Mouse (Mus musculus) heart, postnatal 0 days (tissue): ENCODE measurements at regions not wholly inside any gene's neighbourhood (a gene's known extent, or its start where the extent isn't known, plus 50 kb on each side); places are given as distances from the start of the nearest gene placed in this dataset.

Experiments
- ATAC-seq: fragments of 200-750 bp; cut with Nextera tagmentation; 2 replicates; pipeline ENCODE4 v1.8.0; 2017; ENCODE audit warnings: low read depth, moderate number of reproducible peaks, moderate library complexity; ENCODE audit not compliant: insufficient read depth
- DNase-seq: peaks from one replicate; pipeline ENCODE4 v3.0.0-alpha.2; 2016; ENCODE audit warnings: low spot score
- H3K27ac ChIP-seq: fragments of 300-500 bp; sonication (generic); 2 replicates; pipeline ENCODE4 v1.5.1; 2014; ENCODE audit warnings: low read depth, mild to moderate bottlenecking
- H3K27me3 ChIP-seq: fragments of 300-500 bp; sonication (generic); 2 replicates; pipeline ENCODE4 v1.6.1; 2014; ENCODE audit warnings: low read length, mixed read lengths; ENCODE audit not compliant: control insufficient read depth, insufficient read depth
- H3K36me3 ChIP-seq: fragments of 300-500 bp; sonication (generic); replicated peaks from 2 replicates; pipeline ENCODE4 v1.6.1; 2014; ENCODE audit warnings: low read length, mixed read lengths; ENCODE audit not compliant: control insufficient read depth, insufficient read depth
- H3K4me1 ChIP-seq: fragments of 300-500 bp; sonication (generic); 2 replicates; pipeline ENCODE4 v1.6.1; 2014; ENCODE audit warnings: antibody characterized with exemption; ENCODE audit not compliant: control insufficient read depth, insufficient read depth
- H3K4me2 ChIP-seq: fragments of 300-500 bp; sonication (generic); 2 replicates; pipeline ENCODE4 v1.6.1; 2014; ENCODE audit warnings: low read depth, mild to moderate bottlenecking, low read length, moderate library complexity
- H3K4me3 ChIP-seq: fragments of 300-500 bp; sonication (generic); 2 replicates; pipeline ENCODE4 v1.5.1; 2014; ENCODE audit warnings: low read depth, low read length
- H3K9ac ChIP-seq: fragments of 300-500 bp; sonication (generic); replicated peaks from 2 replicates; pipeline ENCODE4 v1.6.1; 2014; ENCODE audit warnings: low read depth, low read length, mixed read lengths
- H3K9me3 ChIP-seq: fragments of 300-500 bp; sonication (generic); replicated peaks from 2 replicates; pipeline ENCODE4 v1.6.1; 2016; ENCODE audit warnings: low read length; ENCODE audit not compliant: control insufficient read depth
- CTCF ChIP-seq: IDR thresholded peaks from 2 replicates; pipeline ENCODE4 v1.5.1; 2016; ENCODE audit warnings: antibody characterized with exemption, control low read depth, low read depth
- EP300 ChIP-seq: IDR thresholded peaks from 2 replicates; pipeline ENCODE4 v1.6.1; 2016; ENCODE audit warnings: antibody characterized with exemption, low read depth
- WGBS: fragments of 180-500 bp; shearing (Covaris S2); extraction: QIAGEN DNeasy Blood & Tissue Kit; methylation state at CpG from one replicate; pipeline ENCODE4 v1.1.7; 2014; 5-methylcytosine and 5-hydroxymethylcytosine counted together

- no peak overlapping the region for H3K9ac ChIP-seq
- H3K4me3 ChIP-seq, result no peak overlapping the region
- peaks cover 9% of the 10 kb centered on the region; the same call in 1 of the 2 replicates for H3K4me1 ChIP-seq
- WGBS, result 81% methylated on average over 6 of the region's 6 CpGs
- ATAC-seq, result no peak
- H3K4me2 ChIP-seq, result no peak overlapping the region
- TF ChIP-seq CTCF (no peak), EP300 (no peak)
- H3K9me3 ChIP-seq, result no peaks in the 10 kb centered on the region
- H3K36me3 ChIP-seq, result no peaks in the 10 kb centered on the region
- DNase-seq, result no peak
- no peaks in the 10 kb centered on the region for H3K27me3 ChIP-seq
- H3K27ac ChIP-seq, result no peak overlapping the region
Observed at GRCm38 (mm10) chr10:9095163-9095562, 209.3 kb upstream of the Sash1 start.

DNA sequence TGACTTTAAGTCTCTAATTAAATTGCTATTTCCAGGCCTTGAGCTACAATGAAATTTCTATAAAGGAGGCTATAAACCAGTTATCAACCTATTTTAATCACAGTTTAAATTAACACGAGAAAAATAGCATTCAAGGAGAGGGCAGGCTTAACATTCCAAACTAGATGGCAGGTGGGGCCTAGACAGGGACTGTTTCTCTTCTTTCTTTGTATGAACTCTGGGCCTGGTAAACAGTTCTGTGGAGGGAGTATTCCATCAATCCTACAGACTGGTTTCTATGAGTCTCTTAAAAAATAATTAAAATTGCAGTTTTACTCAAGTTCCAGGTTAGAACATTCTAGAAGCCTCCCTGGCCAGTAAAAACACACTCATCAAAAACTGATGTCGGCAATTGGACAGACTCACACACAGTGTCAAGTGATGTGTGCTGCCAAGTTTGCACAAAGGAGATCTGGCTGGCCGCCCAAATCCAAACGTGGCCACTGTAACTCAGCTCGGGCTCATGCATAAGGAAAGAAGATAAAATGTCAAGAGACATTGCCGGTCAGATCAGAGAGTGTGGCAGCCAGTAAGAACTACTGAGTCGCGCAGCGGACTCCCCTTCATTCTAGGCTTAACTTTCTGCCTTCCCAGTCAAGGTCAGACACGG lies 206.5 kb upstream of the Sash1 start:
- H3K27me3 ChIP-seq, result no peaks in the 10 kb centered on the region
- peak overlapping the region; percentile 68 for H3K27ac ChIP-seq
- TF ChIP-seq CTCF (no peak), EP300 (no peak)
- no peak overlapping the region for H3K9ac ChIP-seq
- H3K4me3 ChIP-seq, result no peak overlapping the region; the same call in 1 of the 2 replicates
- no peaks in the 10 kb centered on the region for H3K9me3 ChIP-seq
- H3K36me3 ChIP-seq, result no peaks in the 10 kb centered on the region
- peaks cover 9% of the 10 kb centered on the region; the same call in 1 of the 2 replicates for H3K4me1 ChIP-seq
- DNase-seq (peak; percentile 63), ATAC-seq (peak; percentile 95)
- peak overlapping the region; percentile 45 for H3K4me2 ChIP-seq
- WGBS, result 10% methylated on average over 10 of the region's 10 CpGs

GRCm38 (mm10) chr10:9090961-9091360 lies 205.1 kb upstream of the Sash1 start:
- Histone ChIP-seq H3K4me3 (no peak overlapping the region), H3K4me2 (no peak overlapping the region), H3K9ac (no peak overlapping the region), H3K36me3 (no peaks in the 10 kb centered on the region), H3K27me3 (no peaks in the 10 kb centered on the region), H3K4me1 (peaks cover 17% of the 10 kb centered on the region), H3K27ac (no peak overlapping the region), H3K9me3 (no peaks in the 10 kb centered on the region)
- DNase-seq, result no peak
- 84% methylated on average over 6 of the region's 6 CpGs for WGBS
- no peak for ATAC-seq
- no peak for TF ChIP-seq EP300
- TF ChIP-seq CTCF, result no peak

- H3K4me3 ChIP-seq, result no peak overlapping the region
- ATAC-seq, result no peak
- H3K27ac ChIP-seq, result no peak overlapping the region
- no peak for DNase-seq
- 91% methylated on average over 3 of the region's 3 CpGs for WGBS
- no peak overlapping the region for H3K9ac ChIP-seq
- no peak overlapping the region for H3K4me2 ChIP-seq
- no peaks in the 10 kb centered on the region for H3K27me3 ChIP-seq
- H3K36me3 ChIP-seq, result no peaks in the 10 kb centered on the region
- no peaks in the 10 kb centered on the region for H3K9me3 ChIP-seq
- H3K4me1 ChIP-seq, result peaks cover 14% of the 10 kb centered on the region
- TF ChIP-seq EP300, result no peak
- peak; percentile 19; the same call in 1 of the 2 replicates for TF ChIP-seq CTCF
Observed at GRCm38 (mm10) chr10:9087871-9088270, 202.0 kb upstream of the Sash1 start.

DNA sequence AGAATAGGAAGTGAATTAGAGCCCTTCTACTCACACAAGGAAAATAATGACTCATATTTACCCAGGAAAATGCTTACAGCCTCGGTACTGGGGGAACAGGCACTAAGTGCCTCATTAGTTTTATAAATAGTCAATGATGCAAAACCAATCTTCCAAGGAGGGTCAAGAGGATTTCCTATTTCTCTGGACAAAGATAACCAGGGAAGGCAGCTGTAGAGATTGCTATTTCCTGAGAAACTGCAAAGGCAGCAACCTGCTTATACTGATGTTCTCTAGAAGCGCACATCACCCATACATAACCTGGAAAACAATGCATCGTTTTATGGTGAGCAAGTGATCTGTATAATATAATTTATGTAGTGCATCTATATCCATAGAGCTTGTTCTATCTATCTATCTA lies 201.3 kb upstream of the Sash1 start:
- no peaks in the 10 kb centered on the region for H3K9me3 ChIP-seq
- 41% methylated on average over 3 of the region's 3 CpGs for WGBS
- no peak overlapping the region for H3K9ac ChIP-seq
- peaks cover 15% of the 10 kb centered on the region for H3K4me1 ChIP-seq
- TF ChIP-seq CTCF (no peak), EP300 (no peak)
- H3K36me3 ChIP-seq, result no peaks in the 10 kb centered on the region
- ATAC-seq (no peak), DNase-seq (peak; percentile 20)
- no peak overlapping the region for H3K27ac ChIP-seq
- H3K4me2 ChIP-seq, result no peak overlapping the region
- H3K4me3 ChIP-seq, result no peak overlapping the region
- H3K27me3 ChIP-seq, result no peaks in the 10 kb centered on the region

DNA sequence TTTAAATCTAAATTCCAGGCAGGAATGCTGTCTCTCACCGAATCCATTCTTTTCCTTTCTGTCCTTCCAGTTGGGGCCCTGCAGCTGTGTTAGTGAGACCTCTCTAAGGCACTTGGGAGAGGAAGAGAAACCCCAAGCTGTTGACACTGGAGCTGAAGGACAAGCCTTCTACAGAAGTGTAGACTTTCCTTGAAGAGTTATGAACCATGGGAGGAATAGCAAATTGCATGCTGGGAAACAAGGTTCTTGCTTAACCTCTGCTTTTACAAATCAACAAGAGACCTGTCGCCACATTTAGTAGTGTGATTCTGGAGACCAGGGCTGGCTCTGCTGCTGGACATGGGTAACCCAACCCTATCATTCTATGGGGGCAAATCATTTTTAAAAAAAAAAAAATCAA lies 200.8 kb upstream of the Sash1 start:
- TF ChIP-seq EP300, result no peak
- no peak for TF ChIP-seq CTCF
- H3K9me3 ChIP-seq, result no peaks in the 10 kb centered on the region
- DNase-seq, result no peak
- no peaks in the 10 kb centered on the region for H3K27me3 ChIP-seq
- H3K27ac ChIP-seq, result no peak overlapping the region
- 74% methylated on average over 2 of the region's 2 CpGs for WGBS
- no peak overlapping the region for H3K4me2 ChIP-seq
- ATAC-seq, result no peak
- no peak overlapping the region for H3K9ac ChIP-seq
- no peaks in the 10 kb centered on the region for H3K36me3 ChIP-seq
- no peak overlapping the region for H3K4me3 ChIP-seq
- peaks cover 15% of the 10 kb centered on the region for H3K4me1 ChIP-seq
